Mouse (Mus musculus): ENCODE results near the gene Dnmt3a. TPM values are rescaled to one million over a fixed set of nuclear protein-coding genes. Genes with fewer than 3 reads are reported as not detected.

The Dnmt3a gene
- polyA plus RNA-seq, 1 experiment: 7.0 TPM

DNA sequence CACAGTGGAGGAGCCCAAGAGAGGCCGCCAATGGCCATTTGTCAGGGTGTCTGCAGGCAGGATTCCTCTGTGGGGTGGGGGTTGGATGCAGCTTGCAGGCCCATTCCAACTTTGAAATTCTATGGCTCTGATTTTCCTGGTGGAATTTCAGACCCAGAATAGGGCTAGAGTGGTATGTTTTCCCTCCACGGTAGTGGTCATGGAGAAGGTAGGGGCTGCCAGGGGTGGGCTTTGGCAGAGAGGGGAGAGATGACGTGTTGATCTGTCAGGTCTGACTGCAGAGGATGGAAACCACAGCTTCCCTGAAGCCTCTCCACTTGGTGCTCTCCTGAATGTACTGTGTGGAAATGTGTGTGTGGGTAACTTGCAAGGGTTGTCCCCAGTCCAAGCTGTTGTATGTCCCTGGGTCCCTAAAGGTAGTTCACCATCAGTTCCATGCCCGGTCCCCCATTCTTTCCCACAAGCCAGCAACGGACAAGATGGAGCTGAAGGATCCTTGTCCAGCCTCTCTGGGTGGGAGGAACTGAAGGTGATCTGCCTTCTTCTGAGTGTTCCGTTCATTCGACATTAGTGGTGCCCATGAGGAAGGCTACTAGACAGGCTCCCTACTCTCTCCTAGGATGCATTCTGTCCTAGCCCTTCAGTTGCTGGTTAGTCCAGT is 3.8 kb downstream of the Dnmt3a start:
- Histone ChIP-seq H3K27ac (ENCODE audit: control insufficient read depth, insufficient read depth, low read depth, low read length) (no peak overlapping the region), H3K36me3 (ENCODE audit: control insufficient read depth, insufficient read depth, low read length) (no peaks in the 10 kb centered on the region), H3K4me1 (ENCODE audit: control insufficient read depth, insufficient read depth, low read length) (peaks cover 20% of the 10 kb centered on the region), H3K4me3 (ENCODE audit: control insufficient read depth, low read depth, low read length) (no peak overlapping the region), H3K27me3 (ENCODE audit: control insufficient read depth, insufficient read depth, low read length) (no peaks in the 10 kb centered on the region; the same call in 1 of the 2 replicates)
- TF ChIP-seq CTCF (IDR thresholded peaks at IDR 0.05; ENCODE audit: control insufficient read depth, insufficient read depth, insufficient replicate concordance, low read depth, low read length) (no peak), POLR2A (IDR thresholded peaks at IDR 0.05; ENCODE audit: control insufficient read depth, low read depth, low read length) (no peak)

DNA sequence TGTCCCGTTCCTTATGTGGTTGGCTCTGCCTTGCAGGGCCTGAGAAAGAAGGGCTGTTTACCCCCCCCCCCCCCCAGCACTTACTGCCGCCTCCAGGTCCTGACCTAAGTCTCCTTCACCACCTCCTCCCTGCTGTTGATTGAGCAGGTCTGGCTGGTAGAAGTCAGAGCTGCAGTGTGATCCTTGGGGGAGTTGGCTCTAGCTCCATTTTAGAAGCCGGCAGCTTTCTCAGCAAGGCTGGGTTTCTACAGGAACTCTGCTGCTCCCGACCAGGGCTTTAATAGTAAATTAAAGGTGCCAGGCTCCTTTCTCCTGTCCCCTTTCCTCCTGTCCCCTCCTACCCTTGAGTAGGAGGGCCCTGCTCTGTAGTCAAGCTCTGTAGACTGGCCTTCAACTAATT is 4.6 kb downstream of the Dnmt3a start:
- H3K27ac ChIP-seq (ENCODE audit: control insufficient read depth, insufficient read depth, low read depth, low read length): no peak overlapping the region
- TF ChIP-seq CTCF (IDR thresholded peaks at IDR 0.05; ENCODE audit: control insufficient read depth, insufficient read depth, insufficient replicate concordance, low read depth, low read length): no peak
- TF ChIP-seq POLR2A (IDR thresholded peaks at IDR 0.05; ENCODE audit: control insufficient read depth, low read depth, low read length): no peak

DNA sequence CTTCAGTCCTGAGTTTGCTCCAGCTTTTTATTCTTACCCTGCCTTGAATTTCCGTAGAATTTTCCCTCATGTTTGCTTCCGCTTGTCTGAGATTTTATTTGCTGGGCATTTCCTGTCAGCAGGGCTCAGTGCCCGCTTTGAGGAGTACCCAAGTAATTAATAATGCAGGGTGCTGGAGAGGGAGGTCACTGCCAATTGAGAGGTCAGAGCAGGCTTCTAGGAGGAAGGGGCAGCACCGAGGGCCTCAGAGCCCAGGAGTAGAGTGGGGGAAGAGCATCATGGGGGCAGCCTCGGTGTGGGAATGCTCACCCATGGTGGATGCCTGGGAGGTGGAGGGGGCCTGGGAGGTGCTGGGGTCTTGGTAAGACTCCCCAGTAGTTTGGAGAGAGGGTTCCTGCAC is 5.8 kb downstream of the Dnmt3a start:
- H3K27ac ChIP-seq (ENCODE audit: control insufficient read depth, insufficient read depth, low read depth, low read length): no peak overlapping the region
- H3K4me3 ChIP-seq (ENCODE audit: control insufficient read depth, low read depth, low read length): no peak overlapping the region
- H3K27me3 ChIP-seq (ENCODE audit: control insufficient read depth, insufficient read depth, low read length): no peaks in the 10 kb centered on the region; the same call in 1 of the 2 replicates
- H3K4me1 ChIP-seq (ENCODE audit: control insufficient read depth, insufficient read depth, low read length): peaks cover 14% of the 10 kb centered on the region
- no peaks in the 10 kb centered on the region for H3K36me3 ChIP-seq (ENCODE audit: control insufficient read depth, insufficient read depth, low read length)
- TF ChIP-seq POLR2A (IDR thresholded peaks at IDR 0.05; ENCODE audit: control insufficient read depth, low read depth, low read length) (no peak), CTCF (IDR thresholded peaks at IDR 0.05; ENCODE audit: control insufficient read depth, insufficient read depth, insufficient replicate concordance, low read depth, low read length) (no peak)

More for the DNA sequence above, 4.6 kb downstream of the Dnmt3a start:
- Histone ChIP-seq H3K4me3 (ENCODE audit: control insufficient read depth, low read depth, low read length) (no peak overlapping the region), H3K36me3 (ENCODE audit: control insufficient read depth, insufficient read depth, low read length) (no peaks in the 10 kb centered on the region), H3K4me1 (ENCODE audit: control insufficient read depth, insufficient read depth, low read length) (peaks cover 20% of the 10 kb centered on the region), H3K27me3 (ENCODE audit: control insufficient read depth, insufficient read depth, low read length) (no peaks in the 10 kb centered on the region; the same call in 1 of the 2 replicates)

DNA sequence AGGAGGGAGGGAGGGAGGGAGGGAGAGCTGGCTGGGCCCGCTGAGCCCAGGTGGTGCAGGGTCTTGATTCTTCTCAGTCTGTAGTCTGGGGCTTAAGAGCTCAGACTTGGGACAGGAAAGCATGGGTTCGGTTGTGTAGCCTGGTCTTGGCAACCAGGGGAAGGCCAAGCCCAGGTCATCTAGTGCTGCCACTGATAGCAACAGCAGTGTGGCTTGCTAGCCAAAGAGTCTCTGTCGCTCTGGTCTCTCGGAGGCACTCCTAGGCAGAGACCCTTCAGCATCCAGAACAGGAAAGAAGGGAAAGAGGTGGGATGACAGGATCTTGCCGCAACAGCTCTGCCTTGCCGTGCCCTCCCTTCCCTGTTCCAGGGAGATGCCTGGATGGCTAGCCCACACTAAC is 6.4 kb downstream of the Dnmt3a start:
- no peaks in the 10 kb centered on the region for H3K36me3 ChIP-seq (ENCODE audit: control insufficient read depth, insufficient read depth, low read length)
- H3K4me3 ChIP-seq (ENCODE audit: control insufficient read depth, low read depth, low read length): no peak overlapping the region
- TF ChIP-seq CTCF (IDR thresholded peaks at IDR 0.05; ENCODE audit: control insufficient read depth, insufficient read depth, insufficient replicate concordance, low read depth, low read length): no peak
- TF ChIP-seq POLR2A (IDR thresholded peaks at IDR 0.05; ENCODE audit: control insufficient read depth, low read depth, low read length): no peak
- no peaks in the 10 kb centered on the region; the same call in 1 of the 2 replicates for H3K27me3 ChIP-seq (ENCODE audit: control insufficient read depth, insufficient read depth, low read length)
- H3K27ac ChIP-seq (ENCODE audit: control insufficient read depth, insufficient read depth, low read depth, low read length): no peak overlapping the region
- peaks cover 20% of the 10 kb centered on the region for H3K4me1 ChIP-seq (ENCODE audit: control insufficient read depth, insufficient read depth, low read length)

DNA sequence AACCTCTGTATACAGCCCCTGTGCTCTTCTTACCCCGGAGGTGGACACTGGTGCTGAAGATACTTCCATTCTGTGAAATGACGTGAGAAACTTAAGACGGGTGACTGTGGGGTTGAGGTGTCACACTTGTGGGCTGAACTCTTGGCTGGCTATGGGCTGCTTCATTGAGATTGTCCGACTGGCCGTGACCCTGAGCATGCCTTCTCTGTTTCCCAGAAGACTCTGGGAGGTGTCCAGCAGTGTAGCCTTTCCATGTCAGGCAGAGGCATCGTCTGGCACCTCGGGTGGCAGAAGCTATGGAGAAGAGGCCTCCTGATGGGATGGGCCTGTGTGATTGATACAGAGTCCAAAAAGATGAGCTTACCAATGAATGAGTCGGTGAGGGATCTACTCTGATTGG is 7.3 kb downstream of the Dnmt3a start:
- Histone ChIP-seq H3K36me3 (ENCODE audit: control insufficient read depth, insufficient read depth, low read length) (no peaks in the 10 kb centered on the region), H3K4me1 (ENCODE audit: control insufficient read depth, insufficient read depth, low read length) (peaks cover 18% of the 10 kb centered on the region), H3K27ac (ENCODE audit: control insufficient read depth, insufficient read depth, low read depth, low read length) (no peak overlapping the region), H3K4me3 (ENCODE audit: control insufficient read depth, low read depth, low read length) (no peak overlapping the region), H3K27me3 (ENCODE audit: control insufficient read depth, insufficient read depth, low read length) (no peaks in the 10 kb centered on the region)
- TF ChIP-seq CTCF (IDR thresholded peaks at IDR 0.05; ENCODE audit: control insufficient read depth, insufficient read depth, insufficient replicate concordance, low read depth, low read length) (no peak), POLR2A (IDR thresholded peaks at IDR 0.05; ENCODE audit: control insufficient read depth, low read depth, low read length) (no peak)

DNA sequence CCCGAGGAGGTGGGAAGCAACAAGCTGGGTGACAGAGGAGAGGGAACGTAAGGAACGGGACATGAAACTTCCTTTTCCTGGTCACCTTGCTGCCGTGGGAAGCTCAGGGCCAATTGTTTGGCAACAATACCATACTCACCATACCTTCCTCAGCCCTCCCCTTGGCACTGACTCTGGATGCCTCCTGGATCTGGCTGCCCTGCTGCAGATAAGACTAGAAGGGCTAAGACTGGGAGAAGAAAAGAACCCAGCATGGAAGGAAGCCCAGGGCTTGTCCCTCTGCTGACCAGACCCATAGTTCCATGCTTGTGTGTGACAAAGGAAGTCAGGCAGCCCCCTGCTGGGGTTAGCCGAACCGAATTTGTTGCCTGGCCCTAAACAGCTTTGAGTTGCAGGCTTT is 9.6 kb downstream of the Dnmt3a start:
- peaks cover 9% of the 10 kb centered on the region; the same call in 1 of the 2 replicates for H3K4me1 ChIP-seq (ENCODE audit: control insufficient read depth, insufficient read depth, low read length)
- peak overlapping the region; percentile 26 for H3K4me3 ChIP-seq (ENCODE audit: control insufficient read depth, low read depth, low read length)
- H3K27ac ChIP-seq (ENCODE audit: control insufficient read depth, insufficient read depth, low read depth, low read length): peak overlapping the region; percentile 54; the same call in 1 of the 2 replicates
- no peaks in the 10 kb centered on the region for H3K36me3 ChIP-seq (ENCODE audit: control insufficient read depth, insufficient read depth, low read length)
- TF ChIP-seq POLR2A (IDR thresholded peaks at IDR 0.05; ENCODE audit: control insufficient read depth, low read depth, low read length): no peak
- no peak for TF ChIP-seq CTCF (IDR thresholded peaks at IDR 0.05; ENCODE audit: control insufficient read depth, insufficient read depth, insufficient replicate concordance, low read depth, low read length)
- H3K27me3 ChIP-seq (ENCODE audit: control insufficient read depth, insufficient read depth, low read length): no peaks in the 10 kb centered on the region

DNA sequence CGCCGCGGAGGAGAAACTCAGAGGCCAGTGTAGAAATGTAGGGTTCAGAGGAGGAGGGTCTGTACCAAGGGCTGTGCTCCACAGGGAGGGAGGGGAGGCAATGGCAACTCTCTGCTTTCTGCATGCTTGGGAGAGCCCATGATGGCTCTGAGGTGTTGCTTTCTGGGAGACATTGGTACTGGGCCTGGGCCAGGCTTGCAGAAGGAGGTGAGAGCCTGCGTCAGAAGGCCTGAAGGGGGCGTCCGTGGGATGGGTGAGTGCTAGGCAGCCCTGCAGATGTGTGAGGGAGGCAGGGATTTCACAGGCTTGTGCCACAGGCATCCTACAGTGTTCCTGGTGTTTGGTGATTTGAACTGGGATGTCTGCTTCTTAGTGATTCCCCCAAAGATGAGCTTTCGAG is 11.2 kb downstream of the Dnmt3a start:
- no peaks in the 10 kb centered on the region for H3K36me3 ChIP-seq (ENCODE audit: control insufficient read depth, insufficient read depth, low read length)
- no peak overlapping the region for H3K4me3 ChIP-seq (ENCODE audit: control insufficient read depth, low read depth, low read length)
- no peak overlapping the region for H3K27ac ChIP-seq (ENCODE audit: control insufficient read depth, insufficient read depth, low read depth, low read length)
- no peaks in the 10 kb centered on the region for H3K27me3 ChIP-seq (ENCODE audit: control insufficient read depth, insufficient read depth, low read length)
- TF ChIP-seq POLR2A (IDR thresholded peaks at IDR 0.05; ENCODE audit: control insufficient read depth, low read depth, low read length): no peak
- TF ChIP-seq CTCF (IDR thresholded peaks at IDR 0.05; ENCODE audit: control insufficient read depth, insufficient read depth, insufficient replicate concordance, low read depth, low read length): peak; percentile 22; the same call in 1 of the 2 replicates
- H3K4me1 ChIP-seq (ENCODE audit: control insufficient read depth, insufficient read depth, low read length): peaks cover 7% of the 10 kb centered on the region; the same call in 1 of the 2 replicates

Measured in testis, adult 2 months (tissue).